Mouse (Mus musculus): ENCODE results near the gene Abcc9. TPM values are rescaled to one million over a fixed set of nuclear protein-coding genes. Genes with fewer than 3 reads are reported as not detected.

Abcc9 gene
- polyA plus RNA-seq, 1 experiment from 2014 or later = 3.6 TPM

DNA sequence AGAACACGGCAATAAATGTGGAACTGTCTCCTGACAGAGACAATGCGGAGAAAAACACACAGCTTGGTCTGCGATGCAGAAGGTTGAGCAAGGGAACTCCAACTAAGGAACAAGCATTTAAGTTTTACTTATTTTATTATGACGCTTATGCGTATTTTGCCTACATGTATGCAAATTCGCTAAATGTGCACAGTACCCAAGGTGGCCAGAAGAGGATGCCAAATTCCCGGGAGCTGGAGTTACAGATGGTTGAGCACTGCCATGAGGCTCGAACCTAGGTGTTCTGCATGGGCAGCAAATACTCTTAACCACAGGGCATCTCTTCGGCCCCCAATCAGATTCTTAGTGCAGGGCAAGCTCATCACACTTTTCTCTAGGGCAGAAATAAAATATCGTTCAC is 144.0 kb downstream of the Abcc9 start:
- Histone ChIP-seq H3K4me1 (no peaks in the 10 kb centered on the region), H3K36me3 (replicated peaks) (no peaks in the 10 kb centered on the region), H3K9me3 (no peaks in the 10 kb centered on the region), H3K27ac (no peak overlapping the region), H3K9ac (no peak overlapping the region), H3K4me3 (no peak overlapping the region), H3K4me2 (no peak overlapping the region), H3K27me3 (replicated peaks) (no peaks in the 10 kb centered on the region)
- no peak for ATAC-seq (replicated peaks)
- WGBS = 82% methylated on average over 10 of the region's 10 CpGs

DNA sequence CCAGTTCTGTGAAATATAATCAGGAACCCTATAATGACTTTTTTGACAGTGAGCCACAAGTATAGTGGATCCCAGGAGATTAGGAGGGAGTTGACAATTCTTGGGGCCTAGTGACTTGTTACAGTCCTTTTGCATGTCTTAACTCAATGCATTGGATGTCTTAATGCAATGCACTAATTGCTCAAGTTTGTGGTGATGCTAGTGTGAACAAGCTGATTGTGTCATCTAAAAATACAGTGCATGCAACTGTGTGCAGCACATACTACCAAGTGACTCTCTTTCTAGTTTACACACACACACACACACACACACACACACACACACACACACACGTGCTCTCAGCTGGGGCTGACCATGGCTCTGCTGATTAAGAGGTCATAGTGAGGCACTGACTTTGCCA is 146.1 kb downstream of the Abcc9 start:
- no peak overlapping the region for H3K4me3 ChIP-seq
- H3K27me3 ChIP-seq (replicated peaks) = no peaks in the 10 kb centered on the region
- H3K9ac ChIP-seq = no peak overlapping the region
- no peak for ATAC-seq (replicated peaks)
- H3K9me3 ChIP-seq = no peaks in the 10 kb centered on the region
- no peak overlapping the region for H3K27ac ChIP-seq
- H3K4me2 ChIP-seq = no peak overlapping the region
- WGBS = 67% methylated on average over 1 of the region's 1 CpGs
- H3K36me3 ChIP-seq (replicated peaks) = no peaks in the 10 kb centered on the region
- H3K4me1 ChIP-seq = no peaks in the 10 kb centered on the region

DNA sequence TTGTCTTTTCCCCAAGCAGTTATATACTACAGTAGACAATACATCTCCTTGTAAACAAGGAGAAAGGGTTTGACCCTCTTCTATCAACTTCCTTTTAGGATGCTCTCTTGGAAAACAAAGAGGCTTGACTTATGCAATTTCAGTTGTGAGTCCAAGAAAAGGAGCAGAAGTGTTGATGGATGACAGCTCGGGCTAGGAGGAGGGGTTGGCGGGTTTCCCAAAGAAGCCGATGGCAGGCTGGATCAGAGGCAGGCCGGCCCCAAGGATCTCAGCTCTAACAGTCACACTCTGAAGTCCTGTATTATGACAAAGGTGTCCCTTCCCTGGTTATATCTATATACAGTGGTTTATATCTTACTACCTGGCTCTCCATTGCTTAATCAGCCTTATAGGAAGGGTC is 150.6 kb downstream of the Abcc9 start:
- 80% methylated on average over 4 of the region's 4 CpGs for WGBS
- H3K27ac ChIP-seq = no peak overlapping the region

DNA sequence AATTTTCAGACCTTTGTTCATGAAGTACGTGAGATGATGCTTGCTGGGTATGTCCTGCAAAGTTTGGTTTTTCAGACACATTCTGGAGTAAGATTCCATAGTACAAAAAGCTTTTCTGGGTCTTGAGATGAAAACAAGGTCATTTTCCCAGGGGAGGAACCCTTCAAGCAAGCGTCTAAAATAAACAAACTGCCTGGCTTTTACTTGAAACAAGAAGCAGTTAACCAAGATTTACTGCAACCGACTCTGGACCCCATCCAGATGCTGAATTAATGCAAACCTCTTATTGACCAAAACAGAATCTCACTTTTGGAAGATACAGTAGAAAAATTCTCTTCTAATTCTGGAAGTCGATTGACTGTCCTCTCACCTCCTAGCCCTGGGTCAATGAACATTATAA is 151.2 kb downstream of the Abcc9 start:
- H3K4me3 ChIP-seq = no peak overlapping the region
- no peaks in the 10 kb centered on the region for H3K4me1 ChIP-seq
- H3K4me2 ChIP-seq = no peak overlapping the region
- H3K27me3 ChIP-seq (replicated peaks) = no peaks in the 10 kb centered on the region
- no peaks in the 10 kb centered on the region for H3K36me3 ChIP-seq (replicated peaks)
- WGBS = 76% methylated on average over 4 of the region's 4 CpGs
- no peaks in the 10 kb centered on the region for H3K9me3 ChIP-seq
- no peak overlapping the region for H3K9ac ChIP-seq
- ATAC-seq (replicated peaks) = no peak
- no peak overlapping the region for H3K27ac ChIP-seq

More for the DNA sequence above, 150.6 kb downstream of the Abcc9 start:
- H3K4me1 ChIP-seq = no peaks in the 10 kb centered on the region
- no peaks in the 10 kb centered on the region for H3K36me3 ChIP-seq (replicated peaks)
- H3K9ac ChIP-seq = no peak overlapping the region
- H3K9me3 ChIP-seq = no peaks in the 10 kb centered on the region
- no peak for ATAC-seq (replicated peaks)
- no peak overlapping the region for H3K4me3 ChIP-seq
- no peaks in the 10 kb centered on the region for H3K27me3 ChIP-seq (replicated peaks)
- no peak overlapping the region for H3K4me2 ChIP-seq

GRCm38 (mm10) chr6:142548377-142548776 is 153.7 kb downstream of the Abcc9 start:
- Histone ChIP-seq H3K9me3 (no peaks in the 10 kb centered on the region), H3K4me2 (no peak overlapping the region), H3K9ac (no peak overlapping the region), H3K27me3 (replicated peaks) (no peaks in the 10 kb centered on the region), H3K27ac (no peak overlapping the region), H3K36me3 (replicated peaks) (no peaks in the 10 kb centered on the region), H3K4me1 (no peaks in the 10 kb centered on the region), H3K4me3 (no peak overlapping the region)
- ATAC-seq (replicated peaks) = no peak
- WGBS = 89% methylated on average over 2 of the region's 2 CpGs

- no peaks in the 10 kb centered on the region; the same call in 1 of the 2 replicates for H3K27me3 ChIP-seq (replicated peaks)
- no peak overlapping the region for H3K9ac ChIP-seq
- ATAC-seq (replicated peaks) = no peak
- no peak overlapping the region for H3K4me3 ChIP-seq
- H3K4me2 ChIP-seq = peak overlapping the region; percentile 8; the same call in 1 of the 2 replicates
- H3K36me3 ChIP-seq (replicated peaks) = no peaks in the 10 kb centered on the region
- no peaks in the 10 kb centered on the region for H3K9me3 ChIP-seq
- WGBS = 53% methylated on average over 14 of the region's 14 CpGs
- H3K27ac ChIP-seq = no peak overlapping the region
- H3K4me1 ChIP-seq = no peaks in the 10 kb centered on the region
These were observed 157.0 kb downstream of the Abcc9 start for GRCm38 (mm10) chr6:142545132-142545531.

GRCm38 (mm10) chr6:142543648-142544047 is 158.5 kb downstream of the Abcc9 start:
- Histone ChIP-seq H3K27me3 (replicated peaks) (no peaks in the 10 kb centered on the region; the same call in 1 of the 2 replicates), H3K27ac (no peak overlapping the region), H3K4me1 (no peaks in the 10 kb centered on the region), H3K4me3 (no peak overlapping the region), H3K36me3 (replicated peaks) (no peaks in the 10 kb centered on the region), H3K9me3 (no peaks in the 10 kb centered on the region), H3K9ac (no peak overlapping the region), H3K4me2 (no peak overlapping the region)
- WGBS = 82% methylated on average over 4 of the region's 4 CpGs
- ATAC-seq (replicated peaks) = no peak

GRCm38 (mm10) chr6:142542800-142543175 is 159.3 kb downstream of the Abcc9 start:
- no peak for ATAC-seq (replicated peaks)
- Histone ChIP-seq H3K9me3 (no peaks in the 10 kb centered on the region), H3K36me3 (replicated peaks) (no peaks in the 10 kb centered on the region), H3K9ac (no peak overlapping the region), H3K4me3 (no peak overlapping the region), H3K4me1 (no peaks in the 10 kb centered on the region), H3K27ac (no peak overlapping the region), H3K27me3 (replicated peaks) (no peaks in the 10 kb centered on the region; the same call in 1 of the 2 replicates), H3K4me2 (no peak overlapping the region)
- 90% methylated on average over 6 of the region's 6 CpGs for WGBS

DNA sequence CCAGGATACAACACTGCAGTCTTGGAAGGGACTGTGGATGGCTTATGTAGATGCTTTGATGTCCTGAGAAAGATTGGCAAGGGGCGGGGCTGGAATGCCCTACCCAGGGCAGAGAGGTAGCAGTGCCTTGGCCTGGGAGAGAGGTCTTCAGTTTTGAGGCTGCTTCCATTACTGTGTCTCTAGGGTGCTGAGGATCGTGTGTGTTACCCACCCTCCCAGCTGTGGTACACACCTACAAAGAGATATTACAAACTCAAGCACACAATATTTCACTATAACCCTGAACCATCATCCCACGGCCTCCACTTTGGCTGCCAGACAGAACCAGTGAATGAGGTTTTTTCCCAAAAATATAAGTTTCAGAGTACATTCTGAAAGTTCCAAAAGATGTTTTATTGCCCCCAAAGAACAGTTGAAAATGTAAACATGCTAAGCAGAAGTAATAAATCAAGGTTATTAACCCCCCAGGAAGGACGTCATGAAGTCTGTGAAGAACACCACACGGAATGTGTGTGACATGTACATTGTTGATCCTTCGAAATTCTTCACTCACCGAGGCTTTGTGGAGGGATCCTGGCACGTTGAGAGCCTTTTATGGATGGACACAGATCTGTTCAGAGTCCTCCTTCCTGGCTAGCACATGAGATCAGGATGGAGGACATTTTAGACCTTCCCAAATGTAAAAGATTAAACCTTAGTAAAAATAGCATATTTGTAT is 159.9 kb downstream of the Abcc9 start:
- no peak overlapping the region for H3K4me2 ChIP-seq
- no peaks in the 10 kb centered on the region for H3K9me3 ChIP-seq
- H3K4me3 ChIP-seq = no peak overlapping the region
- ATAC-seq (replicated peaks) = no peak
- no peak overlapping the region for H3K9ac ChIP-seq
- 85% methylated on average over 8 of the region's 8 CpGs for WGBS
- H3K36me3 ChIP-seq (replicated peaks) = no peaks in the 10 kb centered on the region
- H3K4me1 ChIP-seq = no peaks in the 10 kb centered on the region
- H3K27ac ChIP-seq = no peak overlapping the region
- no peaks in the 10 kb centered on the region; the same call in 1 of the 2 replicates for H3K27me3 ChIP-seq (replicated peaks)

- Histone ChIP-seq H3K27me3 (replicated peaks) (no peaks in the 10 kb centered on the region; the same call in 1 of the 2 replicates), H3K4me2 (no peak overlapping the region), H3K27ac (no peak overlapping the region), H3K9me3 (no peaks in the 10 kb centered on the region), H3K4me1 (no peaks in the 10 kb centered on the region), H3K36me3 (replicated peaks) (no peaks in the 10 kb centered on the region), H3K4me3 (no peak overlapping the region), H3K9ac (no peak overlapping the region)
- ATAC-seq (replicated peaks) = no peak
- 87% methylated on average over 10 of the region's 10 CpGs for WGBS
These were observed 161.5 kb downstream of the Abcc9 start for GRCm38 (mm10) chr6:142540561-142541160.

DNA sequence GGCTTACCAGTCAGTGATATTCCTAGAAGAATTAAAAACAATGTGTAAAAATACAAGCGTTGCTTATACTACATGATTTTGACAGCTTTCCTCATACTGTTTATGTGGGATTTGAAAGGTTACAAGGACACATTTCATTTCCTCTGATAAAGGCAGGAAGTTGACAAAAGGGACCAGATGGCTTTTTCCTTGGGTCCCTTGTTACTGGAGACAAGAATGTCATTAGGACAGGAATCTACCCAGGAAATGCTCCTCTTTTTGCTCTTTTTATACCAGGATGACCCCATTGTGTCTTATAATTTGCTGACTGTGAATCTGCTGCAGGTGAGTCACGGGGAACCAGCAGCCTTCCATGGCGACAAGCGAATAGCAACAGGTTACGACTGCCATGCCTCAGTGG is 162.0 kb downstream of the Abcc9 start:
- 90% methylated on average over 5 of the region's 5 CpGs for WGBS

GRCm38 (mm10) chr6:142538503-142538902 is 163.6 kb downstream of the Abcc9 start:
- Histone ChIP-seq H3K4me3 (no peak overlapping the region), H3K9me3 (no peaks in the 10 kb centered on the region), H3K4me2 (no peak overlapping the region), H3K4me1 (no peaks in the 10 kb centered on the region), H3K27ac (no peak overlapping the region), H3K9ac (no peak overlapping the region), H3K36me3 (replicated peaks) (no peaks in the 10 kb centered on the region), H3K27me3 (replicated peaks) (no peaks in the 10 kb centered on the region; the same call in 1 of the 2 replicates)
- no peak for ATAC-seq (replicated peaks)
- 86% methylated on average over 17 of the region's 17 CpGs for WGBS

More for the DNA sequence above, 162.0 kb downstream of the Abcc9 start:
- Histone ChIP-seq H3K4me3 (no peak overlapping the region), H3K4me1 (no peaks in the 10 kb centered on the region), H3K9me3 (no peaks in the 10 kb centered on the region), H3K4me2 (no peak overlapping the region), H3K9ac (no peak overlapping the region), H3K27me3 (replicated peaks) (no peaks in the 10 kb centered on the region; the same call in 1 of the 2 replicates), H3K36me3 (replicated peaks) (no peaks in the 10 kb centered on the region), H3K27ac (no peak overlapping the region)
- ATAC-seq (replicated peaks) = no peak

Measured in midbrain, embryonic 15.5 days (tissue).